Mouse (Mus musculus): Measurements from ENCODE around the gene Dock10.

DNA sequence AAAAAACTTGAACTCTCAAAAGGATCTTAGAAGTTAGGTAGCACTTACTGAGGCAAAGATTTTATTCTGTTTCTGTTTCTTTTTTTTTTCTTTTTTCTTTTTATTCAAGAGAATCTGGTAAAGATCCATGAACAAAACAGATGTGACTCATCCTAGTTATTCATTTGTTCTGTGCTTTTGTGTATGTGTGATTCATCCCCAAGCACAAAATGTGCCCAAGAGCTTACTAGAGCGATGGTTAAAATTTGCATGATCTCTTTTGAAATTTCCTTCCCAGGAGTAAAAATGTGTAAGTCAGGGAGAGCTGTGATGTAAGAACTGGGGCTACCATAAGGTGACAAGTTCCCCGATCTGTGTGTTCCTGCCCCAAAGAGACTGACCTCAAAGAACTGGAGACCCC is 155.2 kb downstream of the Dock10 start:
- TF ChIP-seq CTCF (IDR thresholded peaks at IDR 0.05; ENCODE audit: insufficient read depth, low read depth, low read length), result no peak
- no peak for TF ChIP-seq POLR2A (IDR thresholded peaks at IDR 0.05; ENCODE audit: insufficient read depth, low read depth, low read length)
